Mouse (Mus musculus): ENCODE measurements around the gene Zfand4. TPM values are rescaled to one million over a fixed set of nuclear protein-coding genes. Genes with fewer than 3 reads are reported as not detected.

Gene Zfand4
- polyA plus RNA-seq, 1 experiment, result not detected

- Histone ChIP-seq H3K4me3 (ENCODE audit: insufficient read depth, low read depth, low read length) (no peak overlapping the region), H3K27ac (replicated peaks; ENCODE audit: low read depth, low read length) (no peak overlapping the region), H3K4me1 (ENCODE audit: control insufficient read depth, insufficient read depth, insufficient read length, low read length) (peaks cover 4% of the 10 kb centered on the region)
These were observed 110.6 kb downstream of the Zfand4 start for GRCm38 (mm10) chr6:116374618-116375017.

- Histone ChIP-seq H3K4me3 (ENCODE audit: insufficient read depth, low read depth, low read length) (no peak overlapping the region), H3K27ac (replicated peaks; ENCODE audit: low read depth, low read length) (no peak overlapping the region), H3K4me1 (ENCODE audit: control insufficient read depth, insufficient read depth, insufficient read length, low read length) (no peaks in the 10 kb centered on the region; the same call in 1 of the 2 replicates)
These were observed 114.9 kb downstream of the Zfand4 start for GRCm38 (mm10) chr6:116378892-116379291.

Other genes with a start within 250 kb of the Zfand4 start
- gene Tmcc1, start 70.7 kb upstream of the Zfand4 start, polyA plus RNA-seq (2012; ENCODE audit: insufficient read depth, insufficient read length, missing spikeins), result 9.4 and 10.9 TPM in 2 replicates
- 20.7 and 25.1 TPM in 2 replicates for gene Washc2, start 56.2 kb upstream of the Zfand4 start, polyA plus RNA-seq (2012; ENCODE audit: insufficient read depth, insufficient read length, missing spikeins)
- gene March8, start 73.8 kb downstream of the Zfand4 start, polyA plus RNA-seq (2012; ENCODE audit: insufficient read depth, insufficient read length, missing spikeins), result 22.2 and 33.3 TPM in 2 replicates
- gene Alox5, start 197.0 kb downstream of the Zfand4 start, polyA plus RNA-seq (2012; ENCODE audit: insufficient read depth, insufficient read length, missing spikeins), result 1.3 and 2.8 TPM in 2 replicates
- not detected in 2 replicates for gene Olfr211, start 224.9 kb downstream of the Zfand4 start, polyA plus RNA-seq (2012; ENCODE audit: insufficient read depth, insufficient read length, missing spikeins)
- gene Olfr212, start 242.3 kb downstream of the Zfand4 start, polyA plus RNA-seq (2012; ENCODE audit: insufficient read depth, insufficient read length, missing spikeins), result not detected in 2 replicates